Mouse (Mus musculus) intestine, embryonic 16.5 days (tissue): ENCODE results near the gene Brwd3. TPM values are rescaled to one million over a fixed set of nuclear protein-coding genes. Genes with fewer than 3 reads are reported as not detected.

Experiments used
- ATAC-seq: fragments of 200-750 bp; cut with Nextera tagmentation; 2 replicates; pipeline ENCODE4 v1.8.0; 2017; ENCODE audit warnings: moderate TSS enrichment, moderate library complexity
- H3K27ac ChIP-seq: fragments of 300-500 bp; sonication (generic); 2 replicates; pipeline ENCODE4 v1.5.1; 2014; ENCODE audit warnings: mild to moderate bottlenecking, low read length
- H3K27me3 ChIP-seq: fragments of 300-500 bp; sonication (generic); replicated peaks from 2 replicates; pipeline ENCODE4 v1.6.1; 2014; ENCODE audit warnings: low read length, control low read depth, mixed read lengths; ENCODE audit not compliant: control insufficient read depth, insufficient read depth
- H3K36me3 ChIP-seq: fragments of 300-500 bp; sonication (generic); 2 replicates; pipeline ENCODE4 v1.6.1; 2014; ENCODE audit warnings: low read length, control low read depth; ENCODE audit not compliant: control insufficient read depth, insufficient read depth
- H3K4me1 ChIP-seq: fragments of 300-500 bp; sonication (generic); 2 replicates; pipeline ENCODE4 v1.6.1; 2014; ENCODE audit warnings: low read length, control low read depth, mixed read lengths; ENCODE audit not compliant: control insufficient read depth, insufficient read depth
- H3K4me2 ChIP-seq: fragments of 300-500 bp; sonication (generic); 2 replicates; pipeline ENCODE4 v1.6.1; 2014; ENCODE audit warnings: low read depth, low read length, control low read depth
- H3K4me3 ChIP-seq: fragments of 300-500 bp; sonication (generic); 2 replicates; pipeline ENCODE4 v1.5.1; 2014; ENCODE audit warnings: mild to moderate bottlenecking, low read length
- H3K9ac ChIP-seq: fragments of 300-500 bp; sonication (generic); 2 replicates; pipeline ENCODE4 v1.6.1; 2014; ENCODE audit warnings: low read depth, low read length
- H3K9me3 ChIP-seq: fragments of 300-500 bp; sonication (generic); 2 replicates; pipeline ENCODE4 v1.6.1; 2016; ENCODE audit warnings: low read length, control low read depth; ENCODE audit not compliant: control insufficient read depth
- WGBS: fragments of 180-500 bp; shearing (Covaris S2); extraction: QIAGEN DNeasy Blood & Tissue Kit; methylation state at CpG from one replicate; pipeline ENCODE4 v1.1.7; 2014; 5-methylcytosine and 5-hydroxymethylcytosine counted together
- polyA plus RNA-seq: library from polyadenylated mRNA; unstranded; fragments of >200 nt; fragmentation: Nextera tagmentation; extraction: Ambion mirVana; gene quantifications from 2 replicates; pipeline ENCODE4 v1.2.1, GENCODE M21; 2015

Brwd3 gene
- 1.9 and 2.3 TPM in 2 replicates for polyA plus RNA-seq

GRCm38 (mm10) chrX:108834090-108834774 lies at the start of gene Brwd3:
Gene Brwd3, minus strand, starts transcription at chrX:108834372.
- 12% methylated on average over 38 of the region's 39 CpGs for WGBS
- peak; percentile 97 for ATAC-seq
- peak within 1 kb of the TSS; percentile 85 for H3K27ac ChIP-seq
- peak within 1 kb of the TSS; percentile 51 for H3K4me2 ChIP-seq
- no peaks in the 10 kb centered on the region for H3K36me3 ChIP-seq
- peak within 1 kb of the TSS; percentile 73 for H3K9ac ChIP-seq
- H3K4me1 ChIP-seq = no peaks in the 10 kb centered on the region
- no peaks in the 10 kb centered on the region for H3K9me3 ChIP-seq
- H3K4me3 ChIP-seq = peak within 1 kb of the TSS; percentile 65
- no peaks in the 10 kb centered on the region for H3K27me3 ChIP-seq

DNA sequence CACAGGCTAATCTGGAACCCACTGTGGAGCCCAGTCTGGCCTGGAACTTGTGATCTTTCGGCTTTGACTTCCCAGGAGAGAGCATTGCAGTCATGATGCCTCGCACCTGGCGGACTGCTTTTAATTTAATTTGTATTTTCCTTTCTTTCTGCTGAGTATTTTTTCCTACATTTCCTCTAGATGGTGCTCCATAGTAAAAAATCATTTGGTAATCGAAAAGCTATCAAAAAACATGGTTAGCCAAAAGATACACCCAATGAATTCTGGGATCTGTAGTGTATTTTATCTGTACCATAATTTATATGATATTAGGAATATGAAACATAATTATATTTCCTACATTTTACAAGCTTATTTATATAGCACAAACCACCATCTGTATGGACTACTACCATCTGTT lies 28.5 kb upstream of the Brwd3 start:
- Histone ChIP-seq H3K4me1 (no peaks in the 10 kb centered on the region), H3K27ac (no peak overlapping the region), H3K36me3 (no peaks in the 10 kb centered on the region), H3K4me2 (no peak overlapping the region), H3K27me3 (no peaks in the 10 kb centered on the region), H3K9me3 (no peaks in the 10 kb centered on the region), H3K4me3 (no peak overlapping the region), H3K9ac (no peak overlapping the region)
- ATAC-seq = no peak
- WGBS = 79% methylated on average over 4 of the region's 4 CpGs

DNA sequence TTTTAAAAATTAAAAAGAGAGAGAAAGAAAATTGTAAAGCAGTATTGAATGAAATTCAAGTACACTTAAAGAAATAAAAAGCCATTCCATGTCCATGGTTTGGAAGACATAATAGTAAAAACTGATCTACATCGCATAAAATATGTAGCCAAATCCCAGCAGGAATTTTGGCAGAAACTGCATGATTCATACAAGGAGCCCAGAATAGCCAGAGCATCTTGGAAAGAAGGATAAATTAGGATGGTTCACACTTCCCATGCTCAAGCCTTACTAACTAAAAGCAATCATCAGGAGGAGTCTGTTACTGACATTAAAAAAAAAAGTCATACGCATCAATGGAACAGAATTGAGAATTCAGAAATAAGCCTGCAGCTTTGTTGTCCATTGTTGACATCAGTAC lies 8.5 kb upstream of the Brwd3 start:
- Histone ChIP-seq H3K9me3 (no peaks in the 10 kb centered on the region), H3K4me2 (no peak overlapping the region), H3K4me3 (no peak overlapping the region), H3K4me1 (no peaks in the 10 kb centered on the region), H3K9ac (no peak overlapping the region), H3K27me3 (no peaks in the 10 kb centered on the region), H3K27ac (no peak overlapping the region), H3K36me3 (no peaks in the 10 kb centered on the region)
- WGBS = 88% methylated on average over 2 of the region's 2 CpGs
- no peak for ATAC-seq

- Histone ChIP-seq H3K27ac (no peak overlapping the region), H3K4me3 (no peak overlapping the region), H3K36me3 (no peaks in the 10 kb centered on the region), H3K9ac (no peak overlapping the region), H3K4me1 (no peaks in the 10 kb centered on the region), H3K4me2 (no peak overlapping the region), H3K9me3 (no peaks in the 10 kb centered on the region), H3K27me3 (no peaks in the 10 kb centered on the region)
- no peak for ATAC-seq
- 93% methylated on average over 2 of the region's 2 CpGs for WGBS
Measured at GRCm38 (mm10) chrX:108836416-108836815, 2.2 kb upstream of the Brwd3 start.

GRCm38 (mm10) chrX:108835233-108835632 lies 1.1 kb upstream of the Brwd3 start:
- 67% methylated on average over 5 of the region's 5 CpGs for WGBS
- Histone ChIP-seq H3K4me2 (peak overlapping the region; percentile 42), H3K9me3 (no peaks in the 10 kb centered on the region), H3K27me3 (no peaks in the 10 kb centered on the region), H3K27ac (no peak overlapping the region), H3K4me1 (no peaks in the 10 kb centered on the region), H3K36me3 (no peaks in the 10 kb centered on the region), H3K4me3 (peak overlapping the region; percentile 46), H3K9ac (no peak overlapping the region)
- no peak for ATAC-seq

DNA sequence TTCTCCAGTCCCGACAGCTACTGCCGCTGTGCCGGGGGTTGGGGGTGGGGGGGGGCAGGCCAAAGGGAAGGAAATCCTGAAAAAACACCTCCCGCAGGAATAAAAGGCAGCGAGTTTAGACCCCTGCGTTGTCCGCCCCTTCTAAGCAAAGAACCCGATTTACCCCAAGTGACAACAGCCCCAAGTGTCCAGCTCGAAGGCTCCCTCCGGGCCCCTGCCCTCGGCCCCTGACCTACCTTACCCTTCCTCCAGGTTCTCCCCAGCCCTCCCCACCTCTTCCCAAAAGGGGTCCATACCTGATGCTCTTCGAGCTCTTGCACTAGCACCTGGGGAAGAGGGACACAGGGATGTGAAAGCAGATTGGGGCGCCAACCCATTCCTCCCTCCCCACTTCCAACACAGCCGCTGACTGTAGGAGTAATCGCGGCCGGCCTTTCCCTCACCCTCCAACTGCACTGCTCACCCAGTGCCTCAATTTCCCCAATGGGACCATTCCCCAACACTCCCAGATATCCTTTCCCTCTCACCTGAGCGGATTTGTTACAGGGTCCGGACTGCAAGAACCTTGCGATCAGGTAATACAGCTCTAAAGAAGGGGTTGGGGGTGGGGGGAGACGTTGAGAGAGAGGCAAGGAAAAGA lies 671 bp downstream of the Brwd3 start:
- H3K4me1 ChIP-seq = no peaks in the 10 kb centered on the region
- peak overlapping the region; percentile 85 for H3K27ac ChIP-seq
- H3K9ac ChIP-seq = peak overlapping the region; percentile 73
- ATAC-seq = peak; percentile 27
- no peaks in the 10 kb centered on the region for H3K9me3 ChIP-seq
- peak overlapping the region; percentile 51 for H3K4me2 ChIP-seq
- peak overlapping the region; percentile 65 for H3K4me3 ChIP-seq
- H3K36me3 ChIP-seq = no peaks in the 10 kb centered on the region
- no peaks in the 10 kb centered on the region for H3K27me3 ChIP-seq
- 12% methylated on average over 21 of the region's 21 CpGs for WGBS

DNA sequence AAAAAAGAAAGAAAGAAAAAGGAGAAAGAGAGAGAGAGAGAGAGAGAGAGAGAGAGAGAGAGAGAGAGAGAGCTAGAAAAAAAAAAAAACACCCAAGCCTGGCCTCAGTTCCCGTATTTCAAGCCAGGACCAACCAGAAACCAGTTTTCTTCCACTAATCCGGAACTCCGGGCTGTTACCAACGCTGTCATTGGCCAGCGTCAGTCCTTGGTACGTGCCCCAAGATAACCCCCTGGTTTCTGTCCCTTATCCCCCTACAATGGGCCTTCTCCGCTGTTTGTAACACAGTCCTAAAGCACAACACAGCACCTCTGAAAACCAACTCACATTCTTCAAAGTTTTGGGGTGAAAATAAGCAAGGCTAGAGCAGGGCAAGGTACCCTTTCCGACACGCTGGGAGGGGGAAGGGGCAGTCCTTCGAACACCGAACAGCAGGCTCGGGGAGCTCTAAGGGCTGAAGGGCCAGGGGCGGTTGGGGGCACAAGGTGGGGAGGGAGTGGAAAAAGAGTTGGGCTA lies 1.4 kb downstream of the Brwd3 start:
- peak overlapping the region; percentile 65 for H3K4me3 ChIP-seq
- H3K27ac ChIP-seq = peak overlapping the region; percentile 85
- H3K9ac ChIP-seq = peak overlapping the region; percentile 73

GRCm38 (mm10) chrX:108831231-108831630 lies 2.9 kb downstream of the Brwd3 start:
- Histone ChIP-seq H3K4me2 (no peak overlapping the region), H3K27me3 (no peaks in the 10 kb centered on the region), H3K4me1 (no peaks in the 10 kb centered on the region), H3K9me3 (no peaks in the 10 kb centered on the region), H3K27ac (no peak overlapping the region), H3K4me3 (no peak overlapping the region), H3K36me3 (no peaks in the 10 kb centered on the region), H3K9ac (no peak overlapping the region)
- no peak for ATAC-seq

More for the DNA sequence above, 1.4 kb downstream of the Brwd3 start:
- 14% methylated on average over 13 of the region's 13 CpGs for WGBS
- Histone ChIP-seq H3K9me3 (no peaks in the 10 kb centered on the region), H3K36me3 (no peaks in the 10 kb centered on the region), H3K27me3 (no peaks in the 10 kb centered on the region), H3K4me2 (peak overlapping the region; percentile 51), H3K4me1 (no peaks in the 10 kb centered on the region)
- peak; percentile 81 for ATAC-seq

DNA sequence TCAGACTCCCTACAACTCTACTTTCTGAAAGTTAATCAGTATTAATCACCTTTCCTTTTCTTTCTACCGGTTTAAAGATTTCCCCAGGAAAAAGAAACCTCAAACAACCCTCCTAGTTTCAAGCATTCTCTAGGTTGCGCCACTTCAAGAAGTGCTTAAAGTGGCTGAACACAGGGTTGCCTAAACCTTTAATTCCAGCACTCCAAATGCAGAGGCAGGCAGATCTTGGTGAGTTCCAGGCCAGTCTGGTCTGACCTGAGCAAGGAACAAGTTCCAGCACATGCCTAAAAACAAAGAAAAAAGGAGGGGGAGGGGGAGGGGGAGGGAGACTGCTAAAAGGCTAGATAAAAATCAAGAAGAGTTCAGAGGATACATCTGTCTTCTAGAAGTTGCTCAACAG lies 6.1 kb downstream of the Brwd3 start:
- Histone ChIP-seq H3K27me3 (no peaks in the 10 kb centered on the region), H3K27ac (no peak overlapping the region), H3K9ac (no peak overlapping the region), H3K9me3 (no peaks in the 10 kb centered on the region), H3K36me3 (no peaks in the 10 kb centered on the region), H3K4me2 (no peak overlapping the region), H3K4me1 (no peaks in the 10 kb centered on the region), H3K4me3 (no peak overlapping the region)
- ATAC-seq = no peak
- WGBS = 55% methylated on average over 2 of the region's 2 CpGs
